In the genomic region with DNA sequence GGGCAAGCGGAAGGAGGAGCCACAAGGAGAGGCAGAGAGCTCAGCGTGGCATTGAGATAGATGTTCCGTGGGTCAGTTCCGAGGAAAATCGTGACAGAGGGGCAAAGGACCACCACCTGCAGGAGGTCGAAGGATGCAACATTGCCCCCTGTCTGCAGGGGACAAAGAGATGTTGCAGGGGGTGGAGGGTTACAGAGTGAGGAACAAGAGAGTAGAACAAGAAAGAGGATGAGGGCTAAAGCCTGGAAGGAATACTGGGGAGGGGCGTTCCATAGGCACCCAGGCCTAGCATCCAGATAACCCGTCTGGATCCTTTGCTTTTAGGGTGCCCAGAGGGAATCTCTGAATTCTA, we compare ENCODE assay signal across 7 mouse cellular contexts. TPM values are rescaled to one million over a fixed set of nuclear protein-coding genes. Genes with fewer than 3 reads are reported as not detected.
DNase-seq lines count a peak whose midpoint lies in the region; ATAC-seq lines count a peak whose summit lies in the region.

No protein-coding gene starts in this region.

- no peaks in the 10 kb centered on the region for H3K36me3 ChIP-seq in neural tube, embryonic 11.5 days (ENCODE audit: control insufficient read depth, insufficient read depth, low read length)
- no peaks in the 10 kb centered on the region for H3K36me3 ChIP-seq in forebrain, embryonic 15.5 days
- no peaks in the 10 kb centered on the region for H3K36me3 ChIP-seq in limb, embryonic 15.5 days
- H3K36me3 ChIP-seq in stomach, embryonic 16.5 days (ENCODE audit: control insufficient read depth, insufficient read depth, low read length), result no peaks in the 10 kb centered on the region

- H3K4me1 ChIP-seq in neural tube, embryonic 11.5 days (ENCODE audit: control insufficient read depth, insufficient read depth, low read length), result peaks cover 11% of the 10 kb centered on the region; the same call in 1 of the 2 replicates
- H3K4me1 ChIP-seq in forebrain, embryonic 15.5 days, result peaks cover 43% of the 10 kb centered on the region
- H3K4me1 ChIP-seq in limb, embryonic 15.5 days, result peaks cover 41% of the 10 kb centered on the region
- peaks cover 15% of the 10 kb centered on the region; the same call in 1 of the 2 replicates for H3K4me1 ChIP-seq in stomach, embryonic 16.5 days (ENCODE audit: control insufficient read depth, insufficient read depth, low read length)

- no peak for DNase-seq in neural tube, embryonic 11.5 days (ENCODE audit: low spot score)
- DNase-seq in neural tube, embryonic 10.5 days (ENCODE audit: extremely low spot score, low spot score), result no peak
- DNase-seq in frontal cortex, postnatal 10 days (ENCODE audit: low spot score in 2 of 2), result no peak
- no peak for DNase-seq in ovary, adult 18-20 months (ENCODE audit: low spot score)

- H3K9ac ChIP-seq in neural tube, embryonic 11.5 days (ENCODE audit: low read length), result no peak overlapping the region
- no peak overlapping the region for H3K9ac ChIP-seq in forebrain, embryonic 15.5 days (replicated peaks)
- H3K9ac ChIP-seq in limb, embryonic 15.5 days, result no peak overlapping the region
- no peak overlapping the region for H3K9ac ChIP-seq in stomach, embryonic 16.5 days (ENCODE audit: low read length)

- 7% methylated on average over 8 of the region's 8 CpGs for WGBS in neural tube, embryonic 11.5 days
- 12% methylated on average over 8 of the region's 8 CpGs for WGBS in forebrain, embryonic 15.5 days
- 6% methylated on average over 8 of the region's 8 CpGs for WGBS in limb, embryonic 15.5 days
- WGBS in stomach, embryonic 16.5 days, result 18% methylated on average over 8 of the region's 8 CpGs

- peak overlapping the region; percentile 65 for H3K4me2 ChIP-seq in neural tube, embryonic 11.5 days (ENCODE audit: low read depth)
- peak overlapping the region; percentile 70 for H3K4me2 ChIP-seq in forebrain, embryonic 15.5 days (replicated peaks)
- H3K4me2 ChIP-seq in limb, embryonic 15.5 days, result peak overlapping the region; percentile 86
- peak overlapping the region; percentile 73 for H3K4me2 ChIP-seq in stomach, embryonic 16.5 days (ENCODE audit: low read depth, low read length)

- no peak overlapping the region for H3K4me3 ChIP-seq in neural tube, embryonic 11.5 days (ENCODE audit: low read depth, low read length)
- peak overlapping the region; percentile 43 for H3K4me3 ChIP-seq in forebrain, embryonic 15.5 days
- H3K4me3 ChIP-seq in limb, embryonic 15.5 days, result peak overlapping the region; percentile 45
- H3K4me3 ChIP-seq in stomach, embryonic 16.5 days (replicated peaks; ENCODE audit: low read length), result peak overlapping the region; percentile 44

- no peak overlapping the region for H3K27ac ChIP-seq in neural tube, embryonic 11.5 days (ENCODE audit: low read depth, low read length)
- H3K27ac ChIP-seq in forebrain, embryonic 15.5 days (replicated peaks), result no peak overlapping the region
- no peak overlapping the region for H3K27ac ChIP-seq in limb, embryonic 15.5 days
- no peak overlapping the region for H3K27ac ChIP-seq in stomach, embryonic 16.5 days (ENCODE audit: low read length)

- peaks cover 76% of the 10 kb centered on the region for H3K27me3 ChIP-seq in neural tube, embryonic 11.5 days (ENCODE audit: control insufficient read depth, insufficient read depth, low read length)
- H3K27me3 ChIP-seq in forebrain, embryonic 15.5 days, result peaks cover 68% of the 10 kb centered on the region
- peaks cover 99% of the 10 kb centered on the region for H3K27me3 ChIP-seq in limb, embryonic 15.5 days
- peaks cover 59% of the 10 kb centered on the region for H3K27me3 ChIP-seq in stomach, embryonic 16.5 days (ENCODE audit: control insufficient read depth, insufficient read depth, low read length)

- no peak for ATAC-seq in neural tube, embryonic 11.5 days (ENCODE audit: insufficient read depth, low FRiP score, low TSS enrichment)
- ATAC-seq in forebrain, embryonic 15.5 days (replicated peaks), result peak; percentile 19; the same call in 1 of the 2 replicates
- no peak for ATAC-seq in limb, embryonic 15.5 days (ENCODE audit: insufficient number of reproducible peaks, low FRiP score, low TSS enrichment, low read depth)
- ATAC-seq in stomach, embryonic 16.5 days (ENCODE audit: insufficient read depth, low FRiP score), result no peak

- no peaks in the 10 kb centered on the region for H3K9me3 ChIP-seq in neural tube, embryonic 11.5 days (ENCODE audit: control insufficient read depth, low read length)
- no peaks in the 10 kb centered on the region for H3K9me3 ChIP-seq in forebrain, embryonic 15.5 days
- H3K9me3 ChIP-seq in limb, embryonic 15.5 days, result no peaks in the 10 kb centered on the region
- no peaks in the 10 kb centered on the region for H3K9me3 ChIP-seq in stomach, embryonic 16.5 days (replicated peaks; ENCODE audit: control insufficient read depth, low read length)

RNA-seq across cellular contexts. Expression of gene C1ql1, which starts 0.5 kb away (rescaled TPM):
- polyA plus RNA-seq in neural tube, embryonic 11.5 days (2014; fragmentation: Nextera tagmentation; extraction: Ambion mirVana), result 2.9 and 4.0 TPM in 2 replicates
- 1.8 and 1.9 TPM in 2 replicates for polyA plus RNA-seq in forebrain, embryonic 15.5 days (2015; fragmentation: Nextera tagmentation; extraction: Ambion mirVana)
- polyA plus RNA-seq in limb, embryonic 15.5 days (2015; fragmentation: Nextera tagmentation; extraction: Ambion mirVana), result 0.81 and 1.2 TPM in 2 replicates
- 1.3 and 1.7 TPM in 2 replicates for polyA plus RNA-seq in stomach, embryonic 16.5 days (2015; fragmentation: Nextera tagmentation; extraction: Ambion mirVana)

RNA-seq across cellular contexts. Expression of gene Kif18b, which starts 22.0 kb away (rescaled TPM):
- polyA plus RNA-seq in neural tube, embryonic 11.5 days (2014; fragmentation: Nextera tagmentation; extraction: Ambion mirVana), result 5.1 and 6.6 TPM in 2 replicates
- 5.3 and 6.6 TPM in 2 replicates for polyA plus RNA-seq in forebrain, embryonic 15.5 days (2015; fragmentation: Nextera tagmentation; extraction: Ambion mirVana)
- 8.0 and 8.4 TPM in 2 replicates for polyA plus RNA-seq in limb, embryonic 15.5 days (2015; fragmentation: Nextera tagmentation; extraction: Ambion mirVana)
- 7.3 and 8.7 TPM in 2 replicates for polyA plus RNA-seq in stomach, embryonic 16.5 days (2015; fragmentation: Nextera tagmentation; extraction: Ambion mirVana)

RNA-seq across cellular contexts. Expression of gene Gfap, which starts 46.3 kb away (rescaled TPM):
- polyA plus RNA-seq in neural tube, embryonic 11.5 days (2014; fragmentation: Nextera tagmentation; extraction: Ambion mirVana), result 0.12 and 0.20 TPM in 2 replicates
- polyA plus RNA-seq in forebrain, embryonic 15.5 days (2015; fragmentation: Nextera tagmentation; extraction: Ambion mirVana), result 0.88 and 0.93 TPM in 2 replicates
- polyA plus RNA-seq in limb, embryonic 15.5 days (2015; fragmentation: Nextera tagmentation; extraction: Ambion mirVana), result 0.28 and 0.65 TPM in 2 replicates
- 0.74 and 0.92 TPM in 2 replicates for polyA plus RNA-seq in stomach, embryonic 16.5 days (2015; fragmentation: Nextera tagmentation; extraction: Ambion mirVana)
